In the genomic region with DNA sequence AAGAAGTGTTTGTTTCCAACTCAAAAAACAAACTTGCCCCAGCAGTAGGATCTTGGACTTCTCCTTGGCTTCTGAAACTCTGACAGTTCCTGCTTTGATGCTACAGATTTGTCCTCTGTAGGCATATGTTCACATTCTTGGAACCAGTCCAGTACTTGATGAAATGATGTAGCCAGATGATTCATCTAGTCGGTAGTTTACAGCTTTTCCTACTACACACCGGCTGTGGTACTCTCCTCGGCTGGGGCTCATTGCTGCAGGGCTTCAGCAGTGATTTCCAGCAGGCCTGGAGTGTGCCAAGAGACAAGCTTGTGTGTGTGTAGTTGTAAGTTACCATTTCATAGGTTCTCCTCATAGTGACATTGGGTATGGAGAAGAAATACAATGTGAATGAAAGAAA, we compare ENCODE assay signal across 10 mouse cellular contexts.
A peak's percentile ranks its signal among the peaks of the same experiment; 100 is the strongest.
DNase-seq lines count a peak whose midpoint lies in the region; ATAC-seq lines count a peak whose summit lies in the region.
"Had no signal": no experiment of that assay in that cellular context is flagged by ENCODE, and none has a peak within 500 bp of the region (broad histone marks: within the 10 kb centered on the region; RNA-seq: fewer than 3 reads in every experiment).

No protein-coding gene starts in this region.

- no peak for ATAC-seq in CD4-positive, CD25-positive, alpha-beta regulatory T cell, adult 4 months

- DNase-seq in adrenal gland, postnatal 14 days = peak; percentile 10
- no peak for DNase-seq in adrenal gland, postnatal 10 days
- DNase-seq in left cerebral cortex, postnatal 14 days (ENCODE audit: low spot score in 2 of 2) = peak; percentile 37 to 46
- DNase-seq in left cerebral cortex, postnatal 10 days (ENCODE audit: extremely low spot score in 1 of 2, low spot score in 2 of 2) = no peak
- DNase-seq in MN1 (ENCODE audit: low spot score) = peak; percentile 71
- peak; percentile 44 for DNase-seq in layer of hippocampus, adult 9-10 months (ENCODE audit: low spot score)
- DNase-seq in ovary, adult 18-20 months (ENCODE audit: low spot score) = no peak
- DNase-seq: kidney, adult 11 months; lung, adult 18-20 months had no signal

- intact Hi-C loops in left cerebral cortex, postnatal 14 days (cut with DNase I) = no loop called here
- intact Hi-C loops in left cerebral cortex, postnatal 10 days (cut with DNase I) = no loop called here

Comparison
In these comparisons a context has a peak if more than half of its experiments do, and no peak if none do; other contexts are left out.
1. DNase-seq: peak in adrenal gland, postnatal 14 days (single experiment), left cerebral cortex, postnatal 14 days (2 of 2), MN1 (single experiment) and layer of hippocampus, adult 9-10 months (single experiment); none in adrenal gland, postnatal 10 days (single experiment), left cerebral cortex, postnatal 10 days (0 of 2) and ovary, adult 18-20 months (single experiment).